Mouse (Mus musculus) layer of hippocampus, adult 6 months (tissue): ENCODE results near the gene Cct8. TPM values are rescaled to one million over a fixed set of nuclear protein-coding genes. Genes with fewer than 3 reads are reported as not detected.

Experiments
- long read RNA-seq, 2 experiments: library from polyadenylated mRNA; unstranded; transcript quantifications; one replicate each; pipeline ENCODE4 v2.0.0; 2019 to 2020
- polyA plus RNA-seq: library from polyadenylated mRNA; unstranded; fragments of <200 nt; fragmentation: Nextera tagmentation; gene quantifications from 2 replicates; pipeline ENCODE4 v1.2.3, GENCODE M21; 2021

Gene Cct8
- polyA plus RNA-seq: 159 and 171 TPM in 2 replicates
- long read RNA-seq, experiment 1, transcript Cct8-201 (15 exons, 2,394 nt): major isoform, 420 of 499 reads
- long read RNA-seq, experiment 1, partial matches to known transcripts: 43 of 499 reads
- long read RNA-seq, experiment 1, other reads (novel, unspliced or antisense): 36 of 499 reads
- long read RNA-seq, experiment 2, transcript Cct8-201 (15 exons, 2,394 nt): major isoform, 1,349 of 1,442 reads
- long read RNA-seq, experiment 2, partial matches to known transcripts: 16 of 1,442 reads
- long read RNA-seq, experiment 2, other reads (novel, unspliced or antisense): 77 of 1,442 reads

DNA sequence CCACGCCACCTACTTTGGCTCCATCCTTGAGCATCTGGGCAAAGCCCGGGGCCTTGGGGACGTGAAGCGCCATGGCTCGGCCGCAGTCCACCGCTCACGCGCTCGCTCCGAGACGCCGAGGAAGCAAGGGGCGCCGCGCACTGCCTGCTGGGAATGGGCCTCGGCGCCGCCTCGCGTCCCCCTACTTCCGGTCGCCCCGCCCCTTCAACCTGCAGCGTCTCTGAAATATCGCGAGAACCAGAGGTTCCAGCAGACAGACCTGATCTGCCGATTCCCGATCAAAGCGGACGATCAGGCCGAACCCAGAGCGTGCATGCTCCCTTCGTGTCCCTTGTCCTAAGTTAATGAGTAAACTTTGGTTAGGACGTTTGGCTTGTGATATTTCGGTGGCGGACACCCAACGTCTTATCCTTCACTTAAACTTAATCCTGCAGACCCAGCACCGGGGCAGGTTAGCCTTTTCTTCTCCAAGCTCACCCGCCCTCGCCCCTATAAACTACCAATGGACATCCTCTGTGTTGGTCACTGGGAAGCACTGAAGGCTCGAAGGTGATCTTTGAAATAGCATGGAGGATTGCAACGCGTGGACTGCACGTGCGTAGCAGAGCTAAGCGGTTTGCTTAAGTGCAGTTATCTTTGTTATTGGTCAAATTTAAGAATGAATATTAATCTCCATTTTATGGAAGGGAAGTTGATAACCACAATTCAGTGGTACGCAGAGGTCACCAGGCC is at the start of gene Cct8:
Cct8 (minus strand) TSS at position 158 of the 732 bp plus-strand sequence.

DNA sequence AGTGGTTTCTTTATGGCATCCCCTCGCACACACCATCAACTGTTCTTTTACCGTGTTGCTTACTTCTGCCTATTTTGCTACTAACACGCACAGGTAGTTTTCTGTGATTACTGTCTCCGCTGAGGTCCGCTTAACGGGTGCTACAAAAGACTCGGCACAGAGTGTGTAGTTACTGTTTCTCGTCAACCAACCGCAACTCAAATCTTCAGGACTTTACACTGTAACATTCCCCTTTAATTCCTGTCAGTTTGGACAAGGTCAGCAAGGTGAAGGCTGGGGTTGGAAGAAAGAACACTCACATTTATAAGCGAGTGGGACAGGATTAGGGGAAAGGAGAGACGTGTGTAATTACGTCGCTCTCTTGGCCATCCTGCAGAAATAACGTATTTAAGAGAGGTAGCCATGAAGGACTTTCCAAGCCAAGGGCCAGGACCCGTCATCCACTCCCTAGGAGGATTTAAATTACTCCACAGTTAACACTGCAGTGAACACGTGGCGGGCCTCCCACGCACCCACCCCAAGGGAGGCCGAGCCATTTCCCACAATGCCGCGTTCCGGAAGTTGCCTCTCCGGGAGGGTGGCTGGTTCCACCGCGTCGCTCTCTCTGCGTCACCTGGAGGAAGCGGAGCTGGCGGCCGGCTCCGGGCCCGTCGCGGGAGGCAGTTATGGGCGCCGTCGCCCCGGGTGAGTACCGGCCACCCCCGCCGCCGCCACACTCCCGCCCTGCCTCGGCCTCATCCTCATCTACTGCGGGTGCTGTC is 41.1 kb downstream of the Cct8 start, which contains the start of gene Usp16:
Usp16 (plus strand) TSS at position 285 of the 761 bp plus-strand sequence.

DNA sequence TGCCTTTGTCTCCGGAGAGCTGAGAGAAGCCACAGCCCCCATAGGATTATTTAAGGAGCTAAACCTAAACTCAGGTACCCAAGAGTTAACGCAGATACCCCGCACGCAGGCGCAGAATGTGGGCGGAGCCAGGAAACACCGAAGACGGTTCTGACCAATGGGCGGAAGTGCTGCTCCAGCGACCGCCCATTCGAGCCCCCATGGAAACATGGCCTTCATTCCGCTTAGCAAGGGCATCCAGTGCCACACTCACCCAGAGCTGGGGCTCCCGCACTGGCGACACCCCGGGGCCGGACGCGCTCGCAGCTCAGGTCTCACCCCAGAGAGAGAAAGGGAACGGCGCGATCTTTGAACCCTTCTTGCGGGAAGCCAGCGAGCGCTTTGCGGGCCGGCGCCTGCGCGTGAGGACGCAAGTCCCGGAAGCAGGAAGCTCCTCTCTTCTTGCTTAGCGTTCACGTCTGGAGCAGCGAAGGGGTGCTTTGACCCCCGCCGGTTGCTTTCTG is 55.4 kb downstream of the Cct8 start, which contains the start of gene Rwdd2b:
Rwdd2b (minus strand) TSS at position 390 of the 503 bp plus-strand sequence.

Other genes starting within 250 kb of the Cct8 start
- gene N6amt1, start 141.7 kb downstream of the Cct8 start, polyA plus RNA-seq: 13.7 and 13.9 TPM in 2 replicates
- 15.4 and 15.8 TPM in 2 replicates for gene Ltn1, start 63.3 kb downstream of the Cct8 start, polyA plus RNA-seq
- gene Rwdd2b, start 55.3 kb downstream of the Cct8 start, polyA plus RNA-seq: 10.7 and 12.7 TPM in 2 replicates
- 38.0 and 42.6 TPM in 2 replicates for gene Usp16, start 41.2 kb downstream of the Cct8 start, polyA plus RNA-seq
- not detected in 2 replicates for gene Map3k7cl, start 57.5 kb upstream of the Cct8 start, polyA plus RNA-seq
- 1.4 and 1.6 TPM in 2 replicates for gene Bach1, start 203.1 kb upstream of the Cct8 start, polyA plus RNA-seq